Mouse (Mus musculus): ENCODE data around the gene Ptpn18.
"Not testable (repeated sequence)": the region's sequence is repeated elsewhere in the genome, so short reads cannot be mapped to it uniquely, and the experiment has no call there.

The Ptpn18 gene

GRCm38 (mm10) chr1:34459284-34460060 is at the start of gene Ptpn18:
Gene Ptpn18 (plus strand): TSS chr1:34459762.
- peak; percentile 94 for DNase-seq (ENCODE audit: low spot score)

- DNase-seq (ENCODE audit: low spot score), result no peak
Measured at GRCm38 (mm10) chr1:34428466-34428865, 31.1 kb upstream of the Ptpn18 start.

GRCm38 (mm10) chr1:34429281-34429680 is 30.3 kb upstream of the Ptpn18 start:
- DNase-seq (ENCODE audit: low spot score), result no peak

GRCm38 (mm10) chr1:34430981-34431380 is 28.6 kb upstream of the Ptpn18 start:
- DNase-seq (ENCODE audit: low spot score), result no peak

GRCm38 (mm10) chr1:34431431-34431830 is 28.1 kb upstream of the Ptpn18 start:
- DNase-seq (ENCODE audit: low spot score), result no peak

GRCm38 (mm10) chr1:34432411-34432775 is 27.2 kb upstream of the Ptpn18 start:
- no peak for DNase-seq (ENCODE audit: low spot score)

- DNase-seq (ENCODE audit: low spot score), result peak; percentile 47
Measured at GRCm38 (mm10) chr1:34432776-34433481, 26.6 kb upstream of the Ptpn18 start.

GRCm38 (mm10) chr1:34433891-34434521 is 25.6 kb upstream of the Ptpn18 start:
- DNase-seq (ENCODE audit: low spot score), result peak; percentile 7

GRCm38 (mm10) chr1:34434660-34435160 is 24.9 kb upstream of the Ptpn18 start:
- DNase-seq (ENCODE audit: low spot score), result peak; percentile 93

GRCm38 (mm10) chr1:34435371-34436120 is 24.0 kb upstream of the Ptpn18 start:
- no peak for DNase-seq (ENCODE audit: low spot score)

GRCm38 (mm10) chr1:34436374-34436773 is 23.2 kb upstream of the Ptpn18 start:
- DNase-seq (ENCODE audit: low spot score), result no peak

- not testable (repeated sequence) for DNase-seq (ENCODE audit: low spot score)
Measured at GRCm38 (mm10) chr1:34437366-34437765, 22.2 kb upstream of the Ptpn18 start.

GRCm38 (mm10) chr1:34438381-34439051 is 21.0 kb upstream of the Ptpn18 start:
- no peak for DNase-seq (ENCODE audit: low spot score)

GRCm38 (mm10) chr1:34439215-34439960 is 20.2 kb upstream of the Ptpn18 start, which contains the start of the genes Ccdc115 and Imp4:
Gene Ccdc115 (minus strand): TSS chr1:34439672.
Gene Imp4 (plus strand): TSS chr1:34439851.
- DNase-seq (ENCODE audit: low spot score), result peak; percentile 98

- peak; percentile 53 for DNase-seq (ENCODE audit: low spot score)
Measured at GRCm38 (mm10) chr1:34439961-34440630, 19.5 kb upstream of the Ptpn18 start.

GRCm38 (mm10) chr1:34443124-34443523 is 16.4 kb upstream of the Ptpn18 start:
- DNase-seq (ENCODE audit: low spot score), result no peak

- no peak for DNase-seq (ENCODE audit: low spot score)
Measured at GRCm38 (mm10) chr1:34458431-34458830, 1.1 kb upstream of the Ptpn18 start.

- peak; percentile 57 for DNase-seq (ENCODE audit: low spot score)
Measured at GRCm38 (mm10) chr1:34460061-34460441, 489 bp downstream of the Ptpn18 start.

GRCm38 (mm10) chr1:34462766-34463165 is 3.2 kb downstream of the Ptpn18 start:
- DNase-seq (ENCODE audit: low spot score), result peak; percentile 75

GRCm38 (mm10) chr1:34464310-34464817 is 4.8 kb downstream of the Ptpn18 start:
- no peak for DNase-seq (ENCODE audit: low spot score)
